Mouse (Mus musculus) heart, adult 2 months (tissue): ENCODE measurements around the gene Smdt1. TPM values are rescaled to one million over a fixed set of nuclear protein-coding genes. Genes with fewer than 3 reads are reported as not detected.

Experiments
- DNase-seq, 2 experiments: peaks; one replicate each; pipeline ENCODE4 v3.0.0; 2021
- H3K27ac ChIP-seq: fragments of 200-600 bp; 2 replicates; pipeline ENCODE4 v1.8.1; 2022
- H3K27me3 ChIP-seq: fragments of 200-500 bp; 2 replicates; pipeline ENCODE4 v1.6.1; 2012; ENCODE audit warnings: mild to moderate bottlenecking, low read length, inconsistent platforms, mixed read lengths; ENCODE audit not compliant: control insufficient read depth, insufficient read depth
- H3K36me3 ChIP-seq: fragments of 200-500 bp; 2 replicates; pipeline ENCODE4 v1.6.1; 2012; ENCODE audit warnings: low read length, inconsistent platforms; ENCODE audit not compliant: control insufficient read depth, insufficient read depth
- H3K4me1 ChIP-seq: fragments of 200-500 bp; 2 replicates; pipeline ENCODE4 v1.6.1; 2011; ENCODE audit warnings: low read length; ENCODE audit not compliant: control insufficient read depth, insufficient read depth
- H3K4me3 ChIP-seq: fragments of 200-600 bp; 2 replicates; pipeline ENCODE4 v1.8.1; 2022
- H3K79me2 ChIP-seq: fragments of 200-500 bp; replicated peaks from 2 replicates; pipeline ENCODE4 v1.6.1; 2012; ENCODE audit warnings: mild to moderate bottlenecking, inconsistent platforms, low read length, moderate library complexity, mixed read lengths; ENCODE audit not compliant: control insufficient read depth, insufficient read depth
- H3K9ac ChIP-seq: fragments of 200-500 bp; 2 replicates; pipeline ENCODE4 v1.6.1; 2012; ENCODE audit warnings: low read depth, mild to moderate bottlenecking, control low read depth, inconsistent platforms, low read length, mixed read lengths
- CTCF ChIP-seq: fragments of 200-600 bp; IDR thresholded peaks from 2 replicates; pipeline ENCODE4 v1.8.1; 2022; ENCODE audit warnings: antibody characterized with exemption, mild to moderate bottlenecking, moderate library complexity
- EP300 ChIP-seq: fragments of 200-500 bp; IDR thresholded peaks from 2 replicates; pipeline ENCODE4 v1.6.1; 2011; ENCODE audit warnings: low read depth, low read length, control low read depth; ENCODE audit not compliant: insufficient read depth
- POLR2A ChIP-seq: fragments of 200-500 bp; IDR thresholded peaks from 2 replicates; pipeline ENCODE4 v1.6.1; 2011; ENCODE audit warnings: mild to moderate bottlenecking, low read depth, low read length, control low read depth; ENCODE audit not compliant: insufficient read depth
- WGBS: fragments of 180-500 bp; shearing (Covaris S2); methylation state at CpG from one replicate; pipeline ENCODE4 v1.1.7; 2018; 5-methylcytosine and 5-hydroxymethylcytosine counted together
- intact Hi-C: fragments of 180-260 bp; cut with DNase I; formaldehyde crosslinking; loops from one replicate; pipeline ENCODE4 v1.15.1; 2025
- polyA plus RNA-seq: library from polyadenylated mRNA; depleted of rRNA; stranded (reverse); fragments of >200 nt; gene quantifications from 2 replicates; pipeline ENCODE4 v1.2.3, GENCODE M21; 2012
- total RNA-seq, 2 experiments: library from RNA; stranded (reverse); gene quantifications; 2 replicates each; pipeline ENCODE4 v1.2.3; 2021

The Smdt1 gene
- total and polyA plus RNA-seq, 3 experiments, result 183 to 248 (median 202) TPM

DNA sequence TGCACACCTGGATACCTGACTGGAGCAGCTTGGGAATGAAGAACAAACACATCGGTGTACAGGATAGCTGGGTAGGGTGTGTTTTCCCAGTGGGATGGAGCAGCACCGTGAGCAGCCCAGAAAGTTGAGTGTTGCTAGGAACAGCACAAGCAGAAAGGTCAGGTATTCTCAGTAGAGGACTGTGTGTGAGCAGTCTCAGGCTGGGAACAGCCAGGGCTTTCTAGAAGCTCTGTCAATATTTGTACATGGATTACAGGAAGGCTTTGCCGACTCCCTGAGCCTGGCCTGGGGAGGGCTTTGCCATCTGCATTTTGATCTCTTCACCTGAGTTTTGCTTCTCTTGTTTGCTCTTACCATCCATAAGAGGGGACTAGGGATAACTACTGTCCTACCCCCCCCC, 31.7 kb upstream of the Smdt1 start:
- WGBS, result 67% methylated on average over 3 of the region's 3 CpGs
- DNase-seq, result no peak
- Histone ChIP-seq H3K27me3 (peaks cover under 1% of the 10 kb centered on the region; the same call in 1 of the 2 replicates), H3K79me2 (no peaks in the 10 kb centered on the region), H3K27ac (no peak overlapping the region), H3K4me1 (no peaks in the 10 kb centered on the region), H3K9ac (no peak overlapping the region), H3K4me3 (no peak overlapping the region), H3K36me3 (no peaks in the 10 kb centered on the region)
- intact Hi-C loops, result no loop called here
- TF ChIP-seq POLR2A (no peak), CTCF (no peak), EP300 (no peak)

DNA sequence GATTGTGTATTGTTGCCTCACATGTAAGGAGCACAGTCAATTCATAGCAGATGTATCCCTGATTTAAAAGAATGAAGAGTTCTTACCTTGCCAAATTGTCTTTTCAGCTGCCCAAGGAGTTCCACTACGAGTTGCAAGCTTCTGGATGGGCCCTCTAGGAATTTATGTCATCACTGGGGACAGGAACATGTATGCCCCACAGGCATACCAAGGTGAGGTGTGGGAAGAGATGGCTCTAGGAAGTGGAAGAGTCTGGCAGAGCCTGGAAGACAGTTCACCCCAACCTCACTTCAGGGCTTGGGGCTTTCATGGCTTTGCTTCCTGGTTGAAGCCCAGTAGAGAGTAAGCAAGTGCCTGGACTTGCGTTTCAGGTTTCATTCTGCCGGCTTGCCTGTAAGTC, 30.3 kb upstream of the Smdt1 start:
- intact Hi-C loops, result no loop called here
- 77% methylated on average over 3 of the region's 3 CpGs for WGBS
- Histone ChIP-seq H3K27me3 (peaks cover 1% of the 10 kb centered on the region; the same call in 1 of the 2 replicates), H3K27ac (no peak overlapping the region), H3K9ac (no peak overlapping the region), H3K36me3 (no peaks in the 10 kb centered on the region), H3K79me2 (no peaks in the 10 kb centered on the region), H3K4me1 (no peaks in the 10 kb centered on the region), H3K4me3 (no peak overlapping the region)
- no peak for DNase-seq
- TF ChIP-seq EP300, result no peak
- TF ChIP-seq POLR2A, result no peak
- TF ChIP-seq CTCF, result no peak

DNA sequence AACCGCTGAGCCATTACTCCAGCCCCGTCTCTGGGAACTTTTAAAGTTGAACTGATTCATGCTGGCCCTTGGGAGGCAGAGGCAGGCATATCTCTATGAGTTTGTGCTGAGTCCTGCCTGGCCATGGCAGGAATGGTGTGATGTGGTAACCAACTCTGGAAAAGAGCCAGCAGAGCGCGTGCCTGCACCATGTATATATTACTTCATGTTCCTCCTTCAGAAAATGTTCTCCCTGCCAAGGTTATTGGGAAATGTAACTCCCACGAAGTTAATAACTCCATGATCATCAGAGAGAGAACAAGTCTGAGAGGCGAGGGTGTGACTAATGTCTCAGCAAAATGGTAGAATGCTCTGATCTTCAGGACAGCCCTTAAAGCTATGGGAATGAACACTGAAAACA, 20.9 kb upstream of the Smdt1 start:
- no peaks in the 10 kb centered on the region for H3K79me2 ChIP-seq
- no peaks in the 10 kb centered on the region for H3K27me3 ChIP-seq
- H3K4me3 ChIP-seq, result no peak overlapping the region
- H3K4me1 ChIP-seq, result no peaks in the 10 kb centered on the region
- intact Hi-C loops, result no loop called here
- WGBS, result 81% methylated on average over 6 of the region's 6 CpGs
- no peaks in the 10 kb centered on the region for H3K36me3 ChIP-seq
- no peak overlapping the region for H3K9ac ChIP-seq
- no peak for DNase-seq
- H3K27ac ChIP-seq, result no peak overlapping the region
- TF ChIP-seq CTCF (no peak), EP300 (no peak), POLR2A (no peak)

- TF ChIP-seq EP300 (no peak), POLR2A (no peak), CTCF (no peak)
- Histone ChIP-seq H3K79me2 (no peaks in the 10 kb centered on the region), H3K36me3 (no peaks in the 10 kb centered on the region), H3K9ac (no peak overlapping the region), H3K4me3 (no peak overlapping the region), H3K27me3 (no peaks in the 10 kb centered on the region), H3K4me1 (no peaks in the 10 kb centered on the region), H3K27ac (no peak overlapping the region)
- intact Hi-C loops, result no loop called here
- WGBS, result 14% methylated on average over 1 of the region's 1 CpGs
- DNase-seq, result no peak
These were observed 19.1 kb upstream of the Smdt1 start for GRCm38 (mm10) chr15:82319613-82320012.

- Histone ChIP-seq H3K27me3 (no peaks in the 10 kb centered on the region), H3K79me2 (no peaks in the 10 kb centered on the region), H3K4me1 (no peaks in the 10 kb centered on the region), H3K27ac (no peak overlapping the region), H3K4me3 (no peak overlapping the region), H3K9ac (no peak overlapping the region), H3K36me3 (no peaks in the 10 kb centered on the region)
- 79% methylated on average over 8 of the region's 8 CpGs for WGBS
- no peak for DNase-seq
- TF ChIP-seq CTCF, result no peak
- TF ChIP-seq POLR2A, result no peak
- TF ChIP-seq EP300, result no peak
- intact Hi-C loops, result no loop called here
These were observed 16.6 kb upstream of the Smdt1 start for GRCm38 (mm10) chr15:82322195-82322594.

- no peaks in the 10 kb centered on the region for H3K36me3 ChIP-seq
- no peak overlapping the region for H3K27ac ChIP-seq
- no peak overlapping the region for H3K9ac ChIP-seq
- WGBS, result 61% methylated on average over 2 of the region's 2 CpGs
- no peak for DNase-seq
- no peaks in the 10 kb centered on the region for H3K4me1 ChIP-seq
- intact Hi-C loops, result no loop called here
- no peaks in the 10 kb centered on the region for H3K27me3 ChIP-seq
- H3K79me2 ChIP-seq, result no peaks in the 10 kb centered on the region
- H3K4me3 ChIP-seq, result no peak overlapping the region
- no peak for TF ChIP-seq CTCF
- no peak for TF ChIP-seq POLR2A
- no peak for TF ChIP-seq EP300
These were observed 13.4 kb upstream of the Smdt1 start for GRCm38 (mm10) chr15:82325382-82325781.
